Mouse (Mus musculus): Measurements from ENCODE around the gene Xpot.

GRCm38 (mm10) chr10:121583016-121583415 lies 43.1 kb downstream of the Xpot start:
- TF ChIP-seq GATA1 (IDR thresholded peaks at IDR 0.05; ENCODE audit: low read length) (no peak), TAL1 (IDR thresholded peaks at IDR 0.05; ENCODE audit: low read length) (no peak)
